Mouse (Mus musculus) lung, postnatal 0 days (tissue): ENCODE measurements around the gene Slc1a5.

Experiments
- CTCF ChIP-seq: IDR thresholded peaks from 2 replicates; pipeline ENCODE4 v1.5.1; 2016; ENCODE audit warnings: antibody characterized with exemption, mild to moderate bottlenecking
- EP300 ChIP-seq: IDR thresholded peaks from 2 replicates; pipeline ENCODE4 v1.6.1; 2016; ENCODE audit warnings: antibody characterized with exemption, mild to moderate bottlenecking, control low read depth

- TF ChIP-seq CTCF: no peak
- no peak for TF ChIP-seq EP300
Measured at GRCm38 (mm10) chr7:16745373-16745772, 35.8 kb upstream of the Slc1a5 start.
